Mouse (Mus musculus): ENCODE results near the gene Cavin1.
"Not testable (repeated sequence)": the region's sequence is repeated elsewhere in the genome, so short reads cannot be mapped to it uniquely, and the experiment has no call there.

Gene Cavin1

DNA sequence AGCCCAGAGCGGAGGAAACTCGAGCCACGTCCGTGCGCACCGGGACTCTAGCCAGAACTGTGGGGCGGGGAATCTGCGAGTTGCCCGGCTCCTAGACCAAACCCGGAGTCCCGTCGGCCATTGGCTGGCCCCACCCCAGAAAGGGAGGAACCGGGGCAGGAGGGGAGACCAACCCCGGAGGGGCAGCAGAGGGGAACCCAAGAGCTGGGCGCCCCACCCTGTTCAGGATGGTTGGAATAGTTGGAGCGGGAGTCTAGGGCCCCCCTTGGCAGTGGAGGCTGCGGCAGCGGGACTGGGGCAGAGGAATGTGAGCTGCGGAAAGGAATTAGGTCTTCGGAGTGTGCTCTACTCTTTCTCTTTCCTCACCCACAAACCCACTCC is at the start of gene Cavin1:
TSS of gene Cavin1 (minus strand) at position 331 of the 381 bp plus-strand sequence.
- DNase-seq (ENCODE audit: low read depth, low spot score): no peak

DNA sequence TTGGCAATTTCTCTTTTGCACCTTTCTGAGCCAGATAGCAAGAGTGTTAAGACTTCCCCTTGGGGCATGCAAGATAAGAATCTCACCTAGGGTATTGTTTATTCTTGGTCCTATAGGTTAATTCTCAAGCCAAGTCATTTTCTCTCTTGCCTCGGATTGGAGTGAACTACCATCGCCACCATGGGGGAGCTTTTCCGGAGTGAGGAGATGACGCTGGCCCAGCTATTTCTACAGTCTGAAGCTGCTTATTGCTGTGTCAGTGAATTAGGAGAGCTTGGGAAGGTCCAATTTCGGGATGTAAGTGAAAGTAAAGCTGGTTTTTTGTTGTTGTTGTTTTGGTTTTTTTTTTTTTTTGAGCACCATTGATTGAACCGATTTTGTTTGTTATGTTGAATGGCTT is 41.0 kb upstream of the Cavin1 start:
- DNase-seq (ENCODE audit: low read depth, low spot score): no peak

DNA sequence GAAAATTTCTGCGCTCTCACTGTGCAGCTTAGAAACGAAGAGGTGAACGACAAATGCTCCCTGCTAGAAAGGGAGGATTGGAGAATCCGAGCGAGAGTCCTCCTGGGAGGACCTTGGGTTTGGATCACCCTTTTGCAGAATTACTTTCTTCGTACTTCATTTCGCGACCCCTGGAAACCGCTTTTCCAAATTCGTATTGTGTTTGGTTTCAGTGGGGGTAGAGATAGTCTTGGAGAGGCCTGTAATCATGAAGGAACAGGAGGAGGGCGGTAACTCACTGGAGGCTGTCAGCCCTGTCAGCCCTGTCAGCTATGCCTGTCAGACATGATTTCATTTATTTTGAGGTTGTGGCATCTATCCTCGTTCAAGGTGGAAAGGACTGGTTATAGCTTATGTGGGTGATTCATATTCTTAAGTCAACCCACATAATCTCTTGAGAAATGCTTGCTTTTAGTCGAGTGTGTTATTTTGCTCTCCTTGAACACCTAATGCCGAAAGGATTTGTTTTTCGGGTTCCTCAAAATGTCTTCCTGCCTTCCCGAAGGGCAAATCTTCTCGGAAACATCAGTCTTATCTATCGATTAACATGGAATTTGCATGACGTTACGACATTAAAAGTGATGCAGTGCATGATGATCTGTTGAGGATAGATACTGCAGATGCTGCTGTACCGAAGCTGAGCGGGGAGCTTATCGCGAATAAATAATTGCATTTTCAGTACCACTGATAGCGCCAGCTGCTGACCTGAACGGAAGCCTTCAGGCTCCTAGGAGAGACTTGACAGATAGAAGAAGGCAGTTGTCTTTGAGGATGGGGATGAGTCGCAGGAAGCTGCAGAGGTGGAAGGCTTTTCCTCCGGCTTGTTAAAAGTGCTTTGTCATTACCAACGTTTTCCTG is 39.4 kb upstream of the Cavin1 start:
- no peak for DNase-seq (ENCODE audit: low read depth, low spot score)

DNA sequence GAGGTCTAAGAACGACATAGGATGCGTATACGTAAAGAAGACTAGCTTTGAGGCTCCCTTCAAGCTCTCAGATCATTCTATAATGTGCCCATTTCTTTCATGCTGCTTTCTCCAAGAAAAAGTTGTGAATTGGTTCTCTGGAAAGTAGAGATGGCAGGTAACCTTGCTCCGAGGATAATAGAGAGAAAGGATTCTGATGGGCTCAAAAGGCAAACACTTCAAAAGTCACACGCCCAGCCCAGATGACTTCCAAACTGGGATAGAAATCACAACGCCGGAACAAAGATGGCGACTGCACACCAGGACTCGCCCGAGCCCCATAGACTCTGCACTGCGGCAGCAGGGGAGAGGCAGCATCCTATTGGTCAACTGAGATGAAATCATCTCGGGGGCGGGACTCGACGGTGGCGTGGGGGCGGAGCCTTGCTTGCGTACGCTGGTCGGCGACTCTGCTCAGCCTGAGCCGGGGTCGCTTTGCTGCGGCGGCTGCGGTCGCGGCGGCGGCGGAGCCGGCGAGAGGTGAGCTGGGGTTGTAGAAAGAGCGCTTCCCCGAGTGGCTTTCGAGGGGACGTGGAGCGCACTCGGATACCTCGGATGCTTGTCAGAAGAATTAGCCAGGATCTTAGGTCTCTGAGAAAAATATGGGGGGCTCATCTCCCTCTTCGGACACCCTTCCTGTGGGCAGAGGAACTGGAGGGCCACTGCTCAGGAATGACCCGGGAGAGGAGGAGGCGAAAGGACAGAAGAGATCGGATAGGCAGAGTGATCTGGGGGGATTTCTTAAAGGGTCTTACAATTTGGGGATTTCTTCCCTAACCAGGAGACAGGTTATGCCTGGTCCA is 38.6 kb upstream of the Cavin1 start, which contains the start of gene Atp6v0a1:
TSS of gene Atp6v0a1 (plus strand) at position 407 of the 842 bp plus-strand sequence.
- peak; percentile 88 for DNase-seq (ENCODE audit: low read depth, low spot score)

DNA sequence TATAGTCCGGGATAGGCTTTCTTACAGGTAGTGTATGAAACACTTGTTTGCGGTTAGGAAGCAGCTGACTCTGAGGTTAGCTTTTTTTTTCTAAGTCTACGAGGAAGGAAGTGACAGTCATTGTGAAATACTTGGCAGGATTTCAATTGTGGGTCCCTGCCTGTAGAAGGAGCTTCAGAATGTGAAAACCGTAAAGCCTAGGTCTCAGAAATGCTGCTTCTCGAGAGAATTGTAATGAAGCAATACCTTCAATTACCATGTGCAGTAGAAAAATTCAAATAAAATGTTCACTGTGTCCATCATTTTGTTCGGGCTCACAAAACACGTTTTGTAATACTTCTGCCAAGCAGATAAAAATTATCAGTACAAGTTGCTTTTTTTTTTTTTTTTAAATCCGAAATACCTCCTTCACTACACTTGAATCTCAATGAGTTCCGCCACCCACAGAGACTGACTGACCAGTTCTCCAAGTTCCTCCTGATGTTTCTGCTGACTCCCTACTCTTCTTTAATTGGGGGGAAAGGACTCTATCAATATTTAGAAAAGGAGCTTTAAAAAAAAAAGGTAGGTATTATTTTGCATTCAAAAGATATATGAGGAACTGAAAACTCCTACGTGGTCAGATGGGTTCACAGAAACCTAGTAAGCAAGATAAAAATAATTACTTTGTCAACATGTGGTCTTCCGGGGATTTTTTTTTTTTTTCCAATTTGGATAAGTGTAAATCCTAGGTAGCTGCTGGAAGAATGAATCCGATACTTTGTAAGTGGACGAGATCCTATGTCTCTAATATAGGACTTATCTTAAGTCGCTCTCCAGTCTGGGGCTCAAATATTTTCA is 37.7 kb upstream of the Cavin1 start:
- no peak for DNase-seq (ENCODE audit: low read depth, low spot score)

DNA sequence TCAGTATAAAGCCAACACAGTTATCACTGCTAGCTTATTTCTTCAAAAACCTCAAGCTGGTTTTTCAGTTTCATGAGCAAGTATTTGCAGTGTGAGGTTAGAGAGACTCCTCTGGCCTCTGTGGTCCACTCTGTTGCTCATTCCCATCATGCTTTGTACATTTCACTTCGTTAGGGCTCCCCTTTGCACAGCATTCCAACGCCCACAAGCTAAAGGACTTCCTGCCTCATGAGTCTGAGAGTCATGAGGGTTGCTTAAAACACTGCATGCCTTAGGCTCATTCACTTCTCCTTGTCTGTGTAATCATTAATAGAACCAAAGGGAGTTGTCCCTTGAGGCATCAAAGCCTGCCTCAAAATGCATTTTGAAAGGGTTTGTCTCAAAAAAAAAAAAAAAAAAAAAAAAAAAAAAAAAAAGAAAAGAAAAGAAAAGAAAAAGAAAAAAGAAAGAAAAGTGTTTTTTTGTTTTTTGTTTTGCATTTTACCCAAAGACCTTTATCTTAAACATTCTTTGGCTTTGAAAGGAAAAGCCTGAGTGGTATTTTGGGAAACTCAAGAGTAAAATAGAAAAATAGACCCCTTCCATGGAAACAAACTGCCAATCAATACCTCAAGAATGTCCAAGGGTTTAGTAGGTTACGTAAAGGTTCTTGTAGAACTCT is 32.5 kb upstream of the Cavin1 start:
- no peak for DNase-seq (ENCODE audit: low read depth, low spot score)

DNA sequence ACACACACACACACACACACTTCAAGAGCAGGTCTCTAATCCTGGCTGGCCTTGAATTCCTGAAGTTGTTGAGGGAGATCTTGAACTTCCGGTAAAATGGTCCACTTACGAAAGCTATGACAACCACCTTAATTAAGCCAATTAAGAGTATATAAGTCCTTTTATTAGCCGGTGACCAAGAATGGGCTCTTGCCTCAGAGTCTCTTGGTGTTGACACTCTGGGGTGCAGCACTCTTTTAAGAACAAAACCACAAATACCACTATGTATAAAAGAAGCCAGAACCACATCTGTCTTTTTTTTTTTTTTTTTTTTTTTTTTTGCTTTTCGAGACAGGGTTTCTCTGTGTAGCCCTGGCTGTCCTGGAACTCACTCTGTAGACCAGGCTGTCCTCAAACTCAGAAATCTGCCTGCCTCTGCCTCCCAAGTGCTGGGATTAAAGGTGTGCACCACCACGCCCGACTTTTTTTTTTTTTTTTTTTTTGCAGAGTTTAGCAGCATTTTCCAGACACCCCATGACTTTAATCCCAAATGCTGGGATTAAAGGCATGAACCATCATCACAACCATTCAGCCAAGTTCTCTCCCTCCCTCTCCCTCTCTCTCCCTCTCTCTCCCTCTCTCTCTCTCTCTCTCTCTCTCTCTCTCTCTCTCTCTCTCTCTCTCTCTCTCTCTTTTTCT is 31.3 kb upstream of the Cavin1 start:
- DNase-seq (ENCODE audit: low read depth, low spot score): not testable (repeated sequence)

DNA sequence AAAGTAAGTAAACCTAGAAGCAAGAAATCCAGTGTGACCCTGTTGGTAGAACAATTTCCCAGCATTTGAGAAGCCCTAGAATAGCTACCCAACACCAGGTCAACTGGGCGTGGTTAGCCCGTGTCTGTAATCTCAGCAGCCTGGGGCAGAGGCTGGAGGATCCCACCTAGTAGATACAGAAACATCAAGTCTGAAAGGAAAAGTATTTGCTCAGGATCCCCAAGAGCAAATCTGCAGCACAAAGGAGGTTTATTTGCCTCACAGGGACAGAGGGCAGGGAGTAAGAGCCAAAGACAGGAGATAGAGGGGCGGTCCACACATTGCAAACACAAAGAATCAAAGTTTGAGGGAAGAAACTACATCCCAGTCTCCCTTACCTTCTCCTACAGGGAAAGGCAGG is 28.6 kb upstream of the Cavin1 start:
- no peak for DNase-seq (ENCODE audit: low read depth, low spot score)

DNA sequence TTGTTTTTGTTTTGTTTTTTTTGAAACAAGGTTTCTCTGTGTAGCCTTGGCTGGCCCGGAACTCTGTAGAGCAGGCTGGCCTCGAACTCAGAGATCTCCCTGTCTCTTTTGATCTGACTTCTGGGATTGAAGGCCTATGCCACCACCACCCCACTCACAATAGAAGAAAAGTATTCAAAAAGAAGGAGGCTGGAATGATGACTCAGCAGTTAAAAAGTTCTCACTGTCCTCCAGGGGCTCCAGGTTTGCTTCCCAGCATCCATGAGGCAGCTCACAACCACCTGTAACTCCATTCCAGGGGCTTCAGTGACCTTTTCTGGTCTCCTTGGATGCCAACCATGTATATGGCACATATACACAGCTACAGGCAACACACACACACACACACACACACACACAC is 28.1 kb upstream of the Cavin1 start:
- DNase-seq (ENCODE audit: low read depth, low spot score): no peak

DNA sequence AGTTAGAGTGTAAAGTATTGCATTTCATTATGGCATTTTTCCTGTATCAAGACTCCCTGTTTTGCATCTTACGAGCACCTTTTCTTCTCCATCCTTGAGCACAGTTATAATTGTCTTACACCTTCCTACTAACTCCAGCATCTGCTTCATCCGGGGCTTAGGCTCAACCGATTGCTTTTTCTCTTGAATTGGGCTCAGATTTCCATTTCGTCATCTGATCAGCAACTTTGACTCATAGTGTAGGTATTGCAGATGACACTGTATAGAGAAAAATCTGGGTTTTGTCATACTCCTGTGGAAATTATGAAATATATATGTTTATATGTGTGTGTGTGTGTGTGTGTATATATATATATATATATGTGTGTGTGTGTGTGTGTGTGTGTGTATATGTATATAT is 25.8 kb upstream of the Cavin1 start:
- DNase-seq (ENCODE audit: low read depth, low spot score): no peak

DNA sequence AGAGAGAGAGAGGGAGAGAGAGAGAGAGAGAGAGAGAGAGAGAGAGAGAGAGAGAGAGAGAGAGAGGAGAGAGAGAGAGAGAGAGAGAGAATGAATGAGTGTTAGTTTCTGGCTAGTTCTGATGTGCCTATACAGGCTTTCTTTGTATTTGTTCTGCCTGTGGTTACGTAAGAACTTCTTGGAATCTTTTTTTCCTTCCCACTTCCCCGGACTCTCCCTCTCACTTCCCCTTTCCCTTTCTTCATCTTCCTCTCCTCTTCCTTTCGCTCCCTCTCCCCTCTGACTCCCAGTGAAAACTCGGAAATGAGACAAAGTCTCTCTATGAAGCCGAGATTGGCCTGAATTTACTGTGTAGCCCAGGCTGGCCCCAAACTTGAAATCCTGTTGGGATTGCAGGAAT is 24.0 kb upstream of the Cavin1 start:
- no peak for DNase-seq (ENCODE audit: low read depth, low spot score)

DNA sequence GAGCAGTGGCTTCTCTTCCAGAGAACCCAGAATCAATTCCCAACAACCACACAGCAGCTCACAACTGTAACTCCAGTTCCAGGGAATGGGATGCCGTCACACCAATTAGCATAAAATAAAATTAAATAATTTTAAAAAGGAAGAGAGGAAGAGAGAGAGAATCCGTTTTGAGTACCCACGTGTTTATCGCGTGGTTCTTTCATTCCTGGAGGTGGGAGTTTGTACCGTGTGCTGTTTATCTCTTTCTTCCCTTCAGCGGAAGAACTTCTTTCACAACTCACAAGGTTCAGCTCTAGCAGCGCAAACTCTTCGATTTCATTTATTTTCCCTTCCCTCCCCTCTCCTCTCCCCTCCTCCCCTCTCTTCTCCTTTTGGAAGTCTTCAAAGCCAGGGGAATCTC is 23.5 kb upstream of the Cavin1 start:
- DNase-seq (ENCODE audit: low read depth, low spot score): no peak

DNA sequence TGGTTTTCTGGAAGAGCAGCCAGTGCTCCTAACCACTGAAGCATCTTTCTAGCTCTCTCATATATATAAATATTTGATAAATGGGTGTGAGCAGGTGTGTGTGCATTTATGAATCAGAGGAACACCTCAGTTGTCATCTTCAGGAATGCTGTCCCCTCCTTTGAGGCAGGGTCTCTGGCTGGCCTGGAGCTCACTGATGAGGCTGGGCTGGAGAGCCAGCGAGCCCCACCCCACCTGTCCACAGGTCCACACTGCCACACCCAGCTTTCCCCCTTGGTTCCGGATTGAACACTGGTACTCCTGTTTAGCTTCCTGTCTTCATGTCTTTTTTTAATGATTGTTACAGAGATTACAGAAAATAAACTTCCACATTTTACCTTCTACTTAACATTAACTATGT is 22.8 kb upstream of the Cavin1 start:
- DNase-seq (ENCODE audit: low read depth, low spot score): no peak

DNA sequence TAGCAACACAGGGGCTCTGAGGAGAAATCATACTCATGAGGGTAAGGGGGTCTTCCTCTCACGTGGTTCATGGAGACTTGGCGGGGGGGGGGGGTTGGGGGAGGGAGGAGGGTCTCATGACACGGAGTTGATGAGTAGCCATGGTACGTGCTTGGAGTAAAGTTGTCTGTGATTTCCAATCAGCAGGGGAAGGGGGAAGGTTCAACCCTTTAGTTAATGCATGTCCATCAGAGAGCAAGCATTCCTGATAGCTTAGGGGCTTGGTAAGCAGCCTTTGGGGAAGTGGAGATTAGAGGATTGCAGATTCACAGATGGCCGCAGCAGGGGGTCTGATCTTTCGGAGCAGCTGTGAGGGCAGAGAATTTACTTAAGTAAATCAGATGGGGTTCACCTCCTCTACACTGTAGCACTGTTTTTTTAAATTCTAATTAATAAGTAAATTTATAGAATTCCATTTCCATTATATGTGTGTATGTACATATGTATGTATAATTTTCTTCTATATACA is 20.4 kb upstream of the Cavin1 start:
- no peak for DNase-seq (ENCODE audit: low read depth, low spot score)

DNA sequence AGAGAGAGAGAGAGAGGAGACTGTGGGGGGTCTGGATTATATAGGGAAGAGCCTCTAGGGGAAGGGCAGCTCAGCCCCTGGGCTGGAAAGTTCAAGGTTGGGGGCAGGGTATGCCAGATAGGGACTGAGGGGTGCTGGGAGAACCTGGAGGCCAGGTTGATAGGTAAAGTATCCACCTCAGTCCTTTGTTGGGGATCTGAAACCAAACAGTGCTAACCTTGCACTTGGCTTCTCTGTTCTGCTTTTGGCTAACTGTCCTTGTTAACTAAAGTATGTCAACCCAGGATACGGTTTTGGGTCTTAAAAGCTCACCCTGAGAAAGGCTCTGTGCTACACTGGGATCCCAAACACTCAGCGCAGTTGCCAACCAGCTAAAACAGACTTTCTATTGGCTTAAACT is 19.0 kb upstream of the Cavin1 start:
- no peak for DNase-seq (ENCODE audit: low read depth, low spot score)

DNA sequence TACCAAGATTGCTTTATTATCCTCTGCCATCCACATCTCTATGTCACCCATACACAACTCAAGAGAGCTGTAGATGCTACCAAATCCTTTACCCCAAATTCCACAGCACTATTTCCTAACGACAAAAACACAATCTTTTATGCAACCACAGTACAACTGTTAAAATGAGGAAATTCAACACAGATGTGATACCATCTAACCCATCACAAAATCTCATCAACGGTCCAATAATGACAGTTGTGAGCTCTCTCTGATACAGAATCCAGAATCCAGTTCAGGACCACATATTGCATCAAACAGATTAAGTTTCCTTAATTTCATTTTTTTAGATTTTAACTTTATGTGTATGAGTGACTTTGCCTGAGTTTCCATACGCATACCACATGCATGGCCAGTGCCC is 18.0 kb upstream of the Cavin1 start:
- no peak for DNase-seq (ENCODE audit: low read depth, low spot score)

DNA sequence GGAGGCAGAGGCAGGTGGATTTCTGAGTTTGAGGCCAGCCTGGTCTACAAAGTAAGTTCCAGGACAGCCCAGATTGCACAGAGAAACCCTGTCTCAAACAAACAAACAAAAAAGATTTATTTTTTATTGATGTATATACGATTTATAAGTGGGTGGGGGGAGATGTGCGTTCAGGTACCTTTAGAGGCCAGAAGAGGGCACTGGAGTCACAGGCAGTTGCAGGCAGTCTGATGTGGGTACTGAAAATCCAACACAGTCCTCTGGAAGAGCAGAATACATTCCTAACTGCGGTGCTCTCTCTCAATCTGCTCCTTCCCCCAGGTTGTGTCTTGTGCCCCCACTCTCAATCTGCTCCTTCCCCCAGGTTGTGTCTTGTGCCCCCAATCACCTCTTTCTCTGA is 14.9 kb upstream of the Cavin1 start:
- DNase-seq (ENCODE audit: low read depth, low spot score): no peak

DNA sequence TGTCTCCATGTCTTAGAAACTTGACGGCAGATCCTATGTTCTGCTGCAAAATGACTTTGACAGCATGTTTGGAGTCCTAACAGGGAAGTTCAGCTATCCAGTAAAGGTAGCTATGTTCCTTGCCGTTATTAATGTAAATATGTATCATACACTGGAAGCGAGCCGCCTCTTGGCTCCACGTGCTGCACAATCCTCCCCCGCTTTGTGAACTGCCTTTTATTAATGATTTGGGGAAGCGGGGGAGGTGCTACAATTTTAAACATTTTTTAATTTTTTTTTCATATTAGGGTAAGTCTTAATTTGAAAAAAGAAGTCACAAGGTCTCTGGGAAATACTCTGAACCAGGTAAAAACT is 13.1 kb upstream of the Cavin1 start:
- DNase-seq (ENCODE audit: low read depth, low spot score): no peak

DNA sequence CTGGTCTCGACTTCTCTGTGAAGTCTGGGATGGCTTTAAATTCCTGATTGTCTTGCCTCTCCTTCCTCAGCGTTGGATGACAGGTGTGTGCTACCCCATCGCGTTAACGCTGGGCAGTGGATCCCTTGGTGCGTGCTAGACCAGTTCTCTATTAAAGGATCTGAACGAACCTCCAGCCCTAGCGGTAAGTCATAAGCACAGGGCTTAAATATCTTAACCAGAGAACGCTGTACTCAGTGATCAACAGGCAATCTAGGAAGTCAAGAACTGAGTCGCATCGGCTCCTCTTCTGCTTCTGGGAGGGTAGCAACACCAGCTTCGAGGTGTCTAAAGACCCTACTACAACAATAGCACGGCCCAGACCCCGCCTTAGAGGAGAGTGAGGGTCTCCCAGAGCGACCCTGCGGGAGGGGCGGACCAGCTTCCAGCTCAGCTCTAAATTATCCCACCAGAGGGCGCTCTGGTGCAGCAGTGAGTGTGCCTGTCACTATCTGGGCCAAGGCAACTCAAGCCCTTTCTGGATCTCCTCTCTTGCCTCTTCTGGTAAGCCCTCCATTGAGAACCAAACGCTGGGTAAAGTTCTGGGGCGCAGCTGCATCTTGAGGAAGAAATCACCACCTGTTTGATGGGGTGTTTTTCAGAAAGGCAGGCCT is 12.6 kb upstream of the Cavin1 start:
- peak; percentile 60 for DNase-seq (ENCODE audit: low read depth, low spot score)

DNA sequence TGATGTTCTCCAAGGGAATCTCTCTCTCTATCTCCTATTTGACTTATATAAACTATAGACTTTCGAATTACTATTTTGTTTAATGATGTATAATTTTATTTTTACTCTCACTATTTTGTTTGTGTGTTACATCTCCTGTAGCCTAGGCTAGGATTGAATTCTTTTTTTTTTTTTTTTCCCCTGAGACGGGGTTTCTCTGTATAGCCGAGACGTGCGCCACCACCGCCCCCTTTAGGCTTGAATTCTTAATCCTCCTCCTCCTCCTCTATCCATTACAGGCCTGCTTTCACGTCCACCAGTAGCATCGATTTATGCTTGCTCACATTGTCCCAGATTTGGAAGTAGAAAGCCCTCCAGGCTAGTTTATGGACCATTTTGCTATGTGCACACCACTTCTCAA is 11.4 kb upstream of the Cavin1 start:
- DNase-seq (ENCODE audit: low read depth, low spot score): no peak
